Mouse (Mus musculus) lung, postnatal 0 days (tissue): ENCODE measurements at regions not wholly inside any gene's neighbourhood (a gene's known extent, or its start where the extent isn't known, plus 50 kb on each side); places are given as distances from the start of the nearest gene placed in this dataset.

ENCODE experiments used
- CTCF ChIP-seq: IDR thresholded peaks from 2 replicates; pipeline ENCODE4 v1.5.1; 2016; ENCODE audit warnings: antibody characterized with exemption, mild to moderate bottlenecking
- EP300 ChIP-seq: IDR thresholded peaks from 2 replicates; pipeline ENCODE4 v1.6.1; 2016; ENCODE audit warnings: antibody characterized with exemption, mild to moderate bottlenecking, control low read depth

- no peak for TF ChIP-seq EP300
- TF ChIP-seq CTCF, result no peak
These were observed 272.2 kb downstream of the Arpp21 start for GRCm38 (mm10) chr9:111963405-111964037.
